Mouse (Mus musculus): ENCODE data around the gene Csnk2a2. TPM values are rescaled to one million over a fixed set of nuclear protein-coding genes. Genes with fewer than 3 reads are reported as not detected.

The Csnk2a2 gene
- total RNA-seq, 2 experiments from 2014 or later = 29.6 to 38.2 TPM

DNA sequence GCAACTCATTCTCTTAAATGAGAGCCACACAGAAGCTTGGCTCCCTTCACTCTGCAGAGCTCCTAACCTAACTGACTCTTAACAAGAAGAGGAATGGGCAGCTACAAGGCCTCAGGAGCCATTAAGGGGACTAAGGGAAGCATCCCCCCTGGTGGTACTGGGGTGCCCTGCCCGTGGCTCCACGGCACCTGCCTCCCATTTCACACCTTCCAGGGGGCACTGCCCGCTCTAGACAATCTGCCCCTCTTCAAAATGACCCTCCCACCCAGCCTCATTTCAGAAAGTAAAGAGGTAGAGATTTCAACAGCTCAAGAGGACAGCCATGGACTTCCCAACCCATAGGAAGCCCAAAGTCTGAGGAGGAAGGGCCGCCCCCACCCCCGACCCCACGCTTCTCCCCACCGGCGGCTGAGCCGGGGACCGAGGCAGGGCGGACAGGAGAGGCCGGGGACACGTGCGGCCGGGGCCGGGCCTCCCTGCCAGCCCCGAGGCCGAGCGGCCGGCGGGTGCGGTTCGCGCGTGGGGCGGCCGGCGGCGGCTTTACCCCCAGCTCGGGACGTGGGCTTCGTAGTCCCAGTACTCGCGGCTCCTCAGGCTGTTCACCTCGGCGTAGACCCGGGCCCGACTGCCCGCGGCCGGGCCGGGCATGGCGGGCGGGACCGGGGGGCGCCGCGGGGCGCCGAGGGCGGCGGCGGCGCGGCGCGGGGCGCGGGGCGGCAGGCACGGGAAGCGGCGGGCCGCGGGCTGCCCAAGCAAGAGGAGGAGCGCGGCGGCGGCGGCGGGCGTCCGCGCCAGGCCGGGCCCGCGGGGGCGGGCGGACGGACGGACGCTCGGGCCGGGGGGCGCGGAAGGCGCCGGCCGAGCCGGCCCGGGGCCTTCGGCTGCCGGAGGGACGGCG, 1.8 kb downstream of the Csnk2a2 start:
- peak; percentile 12 for DNase-seq

DNA sequence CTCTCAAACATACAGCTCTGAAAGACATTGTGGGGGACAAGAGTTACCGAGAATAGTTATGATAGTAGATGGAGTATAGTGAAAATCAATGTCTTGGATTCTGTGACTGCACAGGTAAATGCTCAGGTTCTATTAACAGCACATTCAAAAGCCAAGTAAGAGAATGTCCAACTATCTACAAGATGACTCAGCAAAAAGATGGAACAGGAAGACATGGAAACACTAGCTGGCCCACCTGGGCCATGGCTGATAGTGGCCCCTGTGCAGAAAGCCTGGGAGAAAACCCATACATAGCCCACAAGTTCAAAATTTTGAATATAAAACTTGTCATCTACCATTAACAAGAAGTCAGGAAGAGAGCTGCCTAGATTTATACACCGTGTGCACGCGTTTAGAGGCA, 19.8 kb downstream of the Csnk2a2 start:
- DNase-seq = no peak

DNA sequence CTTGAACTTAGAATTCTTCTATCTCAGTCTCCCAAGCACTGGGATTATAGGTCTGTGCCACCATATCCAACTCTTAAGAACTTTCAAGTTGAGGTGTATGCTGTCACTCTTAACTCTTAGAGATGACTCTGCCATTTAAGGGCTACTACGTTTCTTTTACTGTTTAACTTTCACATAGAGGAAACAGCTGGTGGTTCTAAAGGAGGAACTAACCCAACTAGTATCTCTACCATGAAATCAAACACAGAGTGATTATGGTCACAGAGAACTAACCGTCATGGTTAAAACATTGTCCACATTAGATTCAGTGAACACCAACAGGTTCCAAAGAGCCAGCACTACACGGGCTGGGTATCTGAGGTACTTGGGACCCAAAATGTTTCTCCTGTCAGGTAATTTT, 20.8 kb downstream of the Csnk2a2 start:
- DNase-seq = no peak

DNA sequence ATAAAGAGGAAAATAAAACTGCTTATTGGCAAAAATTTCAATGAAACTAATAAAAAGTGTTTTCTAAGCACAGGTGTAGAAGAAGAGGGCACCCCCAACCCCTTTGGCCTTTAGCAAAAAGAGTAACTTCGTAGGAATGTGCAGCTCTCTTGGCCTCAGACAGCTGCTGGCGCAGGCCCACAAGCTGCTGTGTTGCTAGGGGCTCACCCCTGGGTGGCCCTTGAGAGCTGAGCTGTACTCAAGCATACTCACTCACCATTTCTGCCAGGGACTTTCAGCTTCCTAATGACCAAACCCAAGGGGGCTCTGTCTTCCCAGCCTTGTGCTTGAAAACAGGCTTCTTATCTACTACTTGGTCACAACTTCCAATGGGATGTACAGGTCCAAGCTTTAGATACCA, 23.3 kb downstream of the Csnk2a2 start:
- DNase-seq = peak; percentile 21

DNA sequence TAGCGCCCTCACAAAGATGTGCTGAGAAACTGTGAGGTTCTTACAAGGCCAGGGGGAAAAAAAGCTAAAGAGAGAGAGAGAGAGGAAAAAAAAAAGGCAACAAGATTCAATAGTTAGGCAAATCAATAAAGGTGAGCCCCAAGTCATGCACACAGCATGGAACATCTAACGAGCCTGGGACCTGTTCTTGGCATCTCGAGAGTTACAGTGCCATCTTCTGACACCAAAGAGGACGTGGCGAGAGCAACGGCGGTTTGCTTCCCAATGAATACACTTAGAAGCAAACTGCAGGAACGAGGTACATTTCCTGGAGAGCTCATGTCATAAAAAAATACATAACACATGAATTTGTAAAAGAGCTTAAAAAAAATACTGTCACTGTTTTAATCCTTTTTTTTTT, 37.3 kb downstream of the Csnk2a2 start:
- no peak for DNase-seq

DNA sequence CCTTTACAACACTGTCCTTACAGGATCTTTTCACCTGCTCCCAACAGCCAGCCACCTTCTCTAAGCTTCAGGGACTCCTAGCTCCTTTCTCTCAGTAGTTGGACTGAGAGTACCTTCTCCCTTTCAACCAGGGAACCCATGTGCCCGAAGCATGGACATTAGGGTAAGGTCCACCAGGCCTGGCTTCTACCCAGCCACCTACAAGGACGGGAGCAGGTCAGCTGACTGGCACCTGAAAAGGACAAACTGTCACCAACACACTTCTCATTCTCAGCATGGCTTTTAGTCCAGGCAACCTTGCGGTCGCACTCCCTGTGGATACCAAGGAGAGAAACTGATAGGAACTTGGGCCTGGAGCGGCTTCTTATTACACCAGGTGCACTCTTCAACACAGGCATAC, 39.6 kb downstream of the Csnk2a2 start:
- no peak for DNase-seq

DNA sequence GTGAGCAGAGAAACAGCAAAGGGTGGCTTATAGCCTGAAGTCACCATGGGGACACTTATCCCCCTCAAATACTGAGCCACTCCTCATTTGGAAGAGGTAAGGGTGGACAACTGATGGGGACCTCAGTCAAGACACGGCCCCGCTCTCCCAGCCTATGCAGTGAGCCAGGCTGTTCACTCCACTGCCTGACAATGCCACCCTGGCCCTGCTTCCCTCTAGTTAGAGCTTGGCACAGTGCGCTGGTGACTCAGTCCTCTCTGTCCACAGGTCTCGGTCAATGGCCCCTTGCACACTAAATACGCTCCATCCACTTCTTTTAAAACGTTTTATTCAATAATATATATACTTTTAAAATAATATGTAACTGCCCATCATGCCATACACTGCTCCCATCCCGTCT, 42.2 kb downstream of the Csnk2a2 start:
- no peak for DNase-seq

DNA sequence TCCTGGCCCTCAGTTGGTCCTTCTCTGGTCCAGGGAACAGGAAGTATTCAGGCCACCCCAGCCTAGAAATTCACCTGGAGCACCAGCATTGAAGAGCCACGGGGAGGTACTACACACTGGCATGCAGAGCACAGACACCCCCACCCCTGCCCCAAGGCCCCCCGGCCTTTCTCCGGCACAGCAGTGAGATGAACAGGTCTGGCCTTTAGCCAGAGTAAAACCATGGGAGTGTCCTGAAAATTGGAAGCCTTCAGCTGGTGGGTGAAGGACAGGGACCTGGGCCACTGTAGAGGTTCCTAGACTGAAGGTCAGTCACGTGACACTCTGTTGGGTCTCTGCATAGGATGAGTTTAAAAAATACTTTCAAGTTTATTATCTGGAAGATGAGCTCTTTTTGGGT, 44.8 kb downstream of the Csnk2a2 start:
- DNase-seq = no peak

DNA sequence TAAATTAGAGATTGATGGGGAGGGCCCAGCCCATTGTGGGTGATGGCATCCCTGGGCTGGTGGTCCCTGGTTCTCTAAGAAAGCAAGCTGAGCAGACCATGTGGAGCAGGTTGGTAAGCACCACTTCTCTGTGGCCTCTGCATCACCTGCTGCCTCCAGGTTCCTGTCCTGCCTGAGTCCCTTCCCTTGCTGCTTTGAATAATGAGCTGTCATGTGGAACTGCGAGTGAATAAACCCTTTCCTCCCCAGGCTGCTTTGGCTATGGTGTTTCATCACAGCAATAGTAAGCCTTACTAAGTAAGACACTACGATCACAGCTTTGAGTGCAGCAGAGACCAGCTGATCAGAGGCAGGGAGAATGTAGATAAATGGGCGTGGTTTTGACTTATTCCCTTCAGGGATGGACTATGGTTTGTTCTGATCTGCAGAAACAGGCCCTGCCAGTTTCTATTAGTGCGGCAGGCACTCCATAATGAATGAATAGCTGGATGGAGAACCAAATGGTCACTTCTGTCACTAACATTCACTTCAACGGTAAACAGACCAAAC, 48.3 kb downstream of the Csnk2a2 start:
- no peak for DNase-seq

DNA sequence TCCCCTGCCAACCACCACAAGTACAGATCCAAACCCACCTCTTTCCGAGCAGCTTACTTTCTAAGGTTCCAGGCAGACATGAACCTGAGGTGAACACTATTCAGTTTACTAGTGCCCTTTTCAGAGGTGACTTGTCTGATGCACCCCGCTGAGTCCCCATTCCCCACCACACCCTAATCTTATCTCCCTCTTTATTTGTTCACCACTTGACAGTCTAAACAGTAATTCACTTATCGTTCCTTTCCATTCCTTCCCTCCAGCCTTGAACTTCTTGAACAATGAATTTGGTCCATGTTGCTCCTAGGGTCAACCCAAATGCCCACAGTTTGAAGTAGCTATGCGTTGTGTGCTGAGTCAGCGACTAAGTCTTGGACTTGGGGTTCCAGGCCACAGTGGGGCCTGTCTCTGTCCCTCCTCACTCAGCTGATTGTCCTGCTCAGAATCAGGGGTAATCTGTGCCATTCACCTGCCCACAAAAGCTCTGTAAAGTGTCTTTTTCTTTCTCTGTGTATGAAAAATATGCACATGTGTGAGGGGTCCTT, 49.6 kb downstream of the Csnk2a2 start:
- no peak for DNase-seq

DNA sequence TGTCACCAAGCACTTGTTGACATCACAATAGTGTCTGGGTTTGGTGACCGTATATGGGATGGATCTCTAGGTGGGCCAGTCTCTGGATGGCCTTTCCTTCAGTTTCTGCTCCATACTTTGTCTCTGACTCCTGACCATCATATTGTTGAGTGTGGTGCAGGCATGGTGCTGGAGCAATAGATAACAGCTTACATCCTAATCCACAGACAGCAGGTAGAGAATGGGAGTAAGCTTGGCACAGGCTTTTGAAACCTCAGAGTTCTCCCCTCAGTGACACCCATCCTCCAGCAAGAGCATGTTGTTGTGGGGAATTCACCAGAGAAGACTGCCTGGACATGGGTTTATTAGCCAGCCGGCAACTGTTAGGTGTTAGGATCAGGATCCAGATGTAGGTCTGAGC, 50.4 kb downstream of the Csnk2a2 start:
- DNase-seq = no peak

DNA sequence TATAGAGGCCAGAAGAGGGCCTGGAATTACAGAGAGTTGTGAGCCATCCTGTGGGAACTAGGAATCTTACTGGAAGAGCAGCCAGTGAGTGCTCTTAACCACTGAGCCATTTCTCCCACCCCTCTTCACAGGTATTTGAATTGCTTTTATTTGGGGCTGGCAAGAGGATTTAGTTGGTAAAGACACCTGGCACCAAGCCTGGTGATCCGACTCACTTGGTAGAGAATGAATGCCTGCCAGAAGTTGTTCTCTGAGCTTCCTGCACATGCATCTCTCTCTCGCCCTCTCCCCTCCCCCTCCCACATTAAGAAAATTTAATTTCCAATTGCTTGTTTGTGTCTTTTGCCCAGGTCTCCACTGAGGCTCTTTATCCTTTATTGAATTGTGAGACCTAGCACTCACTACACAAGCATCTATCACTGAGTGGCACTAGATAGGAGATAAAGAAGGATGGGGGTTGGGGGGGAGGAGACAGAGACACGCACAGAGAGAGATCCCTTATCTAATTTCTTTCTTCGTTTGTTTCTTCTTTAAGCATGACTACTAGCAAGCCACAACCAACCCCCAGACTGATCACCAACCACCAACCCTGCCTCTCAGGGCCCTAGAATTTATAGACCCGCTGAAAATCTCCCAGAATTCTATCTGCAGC, 52.4 kb downstream of the Csnk2a2 start:
- DNase-seq = no peak

DNA sequence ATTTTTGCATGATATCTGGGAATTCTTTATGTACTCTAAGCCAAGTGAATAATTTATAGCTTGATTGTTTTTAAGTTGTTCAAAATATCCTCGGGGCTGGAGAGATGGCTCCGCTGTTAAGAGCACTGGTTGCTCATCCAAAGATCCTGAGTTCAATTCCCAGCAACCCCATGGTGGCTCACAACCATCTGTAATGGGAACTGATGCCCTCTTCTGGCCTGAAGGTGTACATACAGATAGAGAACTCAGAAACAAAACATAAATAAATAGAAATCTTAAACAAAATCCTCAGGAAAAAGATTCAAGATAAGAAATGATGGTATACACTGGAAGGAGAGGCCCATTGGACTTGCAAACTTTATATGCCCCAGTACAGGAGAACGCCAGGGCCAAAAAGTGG, 53.9 kb downstream of the Csnk2a2 start:
- DNase-seq = no peak

DNA sequence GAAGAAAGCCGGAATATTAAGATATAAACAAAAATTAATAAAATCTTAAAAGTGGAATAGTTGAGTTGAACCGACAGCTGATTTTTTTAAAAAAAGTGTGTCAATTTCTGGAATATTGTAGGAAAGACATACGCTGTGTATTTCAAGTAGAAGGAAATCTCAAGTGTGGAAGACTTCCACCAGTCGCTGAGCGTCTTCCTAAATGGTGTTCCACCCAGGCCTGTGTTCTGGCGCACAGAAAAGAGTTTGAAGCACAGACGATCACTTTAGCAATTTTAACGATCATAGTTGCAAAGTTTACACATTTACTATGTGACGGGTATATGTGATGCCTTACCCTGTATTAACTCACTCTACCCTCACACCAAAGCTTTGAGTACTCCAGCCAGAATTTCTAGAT, 54.4 kb downstream of the Csnk2a2 start:
- no peak for DNase-seq

DNA sequence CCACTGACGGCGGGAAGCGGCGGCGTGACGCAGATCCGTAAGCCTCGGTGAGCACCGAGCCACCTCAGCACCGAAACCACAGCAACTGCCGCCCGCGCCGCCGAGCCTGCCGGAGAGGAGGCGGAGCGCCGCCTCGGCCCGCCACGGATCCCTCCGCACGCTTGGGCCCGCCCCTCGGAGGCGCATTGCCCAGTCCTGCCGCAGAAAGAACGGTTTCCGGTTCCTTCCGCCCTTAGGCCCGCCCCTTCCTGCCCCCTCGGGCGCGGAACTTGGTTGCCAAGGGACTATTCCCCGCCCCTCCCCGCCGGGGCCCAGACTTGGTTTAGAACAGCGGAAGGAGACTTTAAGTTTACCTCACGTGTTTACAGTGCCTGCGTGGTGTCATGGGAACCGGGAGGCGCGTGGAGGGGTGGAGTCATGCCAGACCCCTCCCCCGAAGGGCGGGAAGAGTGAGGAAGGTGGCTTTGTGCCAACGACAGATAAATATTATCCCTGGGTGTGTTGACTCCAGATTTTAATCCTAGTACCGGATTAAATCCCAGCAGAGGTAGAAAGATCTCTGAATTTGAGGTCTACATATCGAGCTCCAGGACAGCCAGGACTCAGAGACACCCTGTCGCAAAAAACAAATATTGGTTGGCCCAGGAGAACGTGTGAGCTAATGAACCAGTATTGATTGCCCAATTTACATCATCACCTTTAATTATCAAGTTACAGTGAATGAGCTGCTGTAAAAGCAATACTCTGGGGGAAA, 55.0 kb downstream of the Csnk2a2 start, which contains the start of gene Cfap20:
TSS of gene Cfap20 (minus strand) at position 184 of the 754 bp plus-strand sequence.
- peak; percentile 99 for DNase-seq

DNA sequence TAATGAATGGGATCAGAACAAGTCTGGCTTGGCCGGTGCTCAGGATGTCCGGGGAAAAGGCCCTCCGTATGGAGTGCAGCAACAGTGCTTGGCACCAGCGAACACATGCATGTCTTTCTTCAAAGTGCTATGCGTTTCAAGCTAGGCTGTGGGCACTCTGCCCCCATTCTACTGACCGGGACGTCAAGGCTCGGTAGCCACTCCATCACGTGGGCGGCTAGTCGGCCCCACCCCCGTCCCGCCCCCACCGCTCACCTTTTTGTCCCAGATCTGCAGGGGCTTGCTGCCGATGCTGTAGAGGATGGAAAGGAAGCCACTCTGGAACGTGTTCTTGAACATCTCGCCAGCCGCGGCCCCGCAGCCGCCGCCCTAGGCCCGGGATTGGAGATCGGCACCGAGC, 55.6 kb downstream of the Csnk2a2 start:
- DNase-seq = no peak

DNA sequence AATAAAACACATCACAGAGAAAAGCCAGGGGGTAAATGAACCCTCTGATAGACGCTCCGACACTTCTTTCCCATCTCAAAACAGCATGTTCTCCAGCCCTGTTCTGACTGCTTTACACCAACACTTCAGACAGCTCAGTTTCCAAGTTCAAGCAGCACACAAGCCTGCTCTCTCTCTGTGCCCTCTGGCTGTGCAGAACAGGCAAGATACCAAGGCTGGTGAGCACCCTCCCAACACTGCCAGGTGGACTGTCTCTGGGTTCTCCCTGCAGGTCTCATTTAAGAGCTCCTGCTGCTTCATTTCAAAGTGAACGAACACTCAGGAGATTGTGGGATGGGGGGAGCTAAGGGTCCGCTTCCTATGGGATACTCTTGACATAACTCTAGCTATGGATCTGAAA, 56.7 kb downstream of the Csnk2a2 start:
- DNase-seq = no peak

DNA sequence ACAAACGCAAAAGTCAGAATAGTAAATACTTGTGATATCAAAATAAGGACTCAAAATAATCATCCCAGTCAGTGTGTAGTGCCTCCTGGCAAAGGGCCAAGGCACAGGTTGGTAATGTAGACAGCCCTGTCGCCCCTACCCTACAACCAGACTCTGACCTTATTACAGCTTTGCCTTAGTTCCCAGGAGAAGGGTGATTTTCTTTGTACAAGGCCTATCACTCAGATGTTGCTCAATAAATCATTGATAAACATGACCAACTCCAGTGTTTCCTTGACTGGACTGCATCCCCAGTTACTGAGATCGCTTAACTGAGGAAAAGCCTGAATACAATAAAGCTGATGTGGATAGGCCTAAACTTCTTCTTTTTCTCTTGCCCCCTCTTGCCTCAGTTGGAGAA, 57.4 kb downstream of the Csnk2a2 start:
- no peak for DNase-seq

DNA sequence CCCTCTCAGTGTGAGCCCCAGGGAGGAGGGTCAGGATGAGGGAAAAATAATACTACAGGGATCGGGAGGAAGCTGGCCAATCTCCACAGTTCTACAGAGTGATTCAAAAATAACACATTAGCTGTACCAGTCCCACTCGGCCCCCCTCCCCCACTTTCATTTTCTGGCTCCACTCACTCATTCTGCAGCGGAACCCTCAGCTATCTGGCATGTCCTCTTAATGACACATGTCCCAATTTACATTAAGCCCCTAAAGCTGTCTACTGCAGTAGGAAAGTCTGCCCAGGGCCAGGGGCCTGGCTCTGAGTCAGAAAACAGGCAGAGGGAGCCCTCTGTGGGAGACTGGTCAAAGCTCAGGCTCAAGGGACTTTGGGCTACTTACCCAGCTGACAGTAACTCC, 59.9 kb downstream of the Csnk2a2 start:
- DNase-seq = peak; percentile 43

DNA sequence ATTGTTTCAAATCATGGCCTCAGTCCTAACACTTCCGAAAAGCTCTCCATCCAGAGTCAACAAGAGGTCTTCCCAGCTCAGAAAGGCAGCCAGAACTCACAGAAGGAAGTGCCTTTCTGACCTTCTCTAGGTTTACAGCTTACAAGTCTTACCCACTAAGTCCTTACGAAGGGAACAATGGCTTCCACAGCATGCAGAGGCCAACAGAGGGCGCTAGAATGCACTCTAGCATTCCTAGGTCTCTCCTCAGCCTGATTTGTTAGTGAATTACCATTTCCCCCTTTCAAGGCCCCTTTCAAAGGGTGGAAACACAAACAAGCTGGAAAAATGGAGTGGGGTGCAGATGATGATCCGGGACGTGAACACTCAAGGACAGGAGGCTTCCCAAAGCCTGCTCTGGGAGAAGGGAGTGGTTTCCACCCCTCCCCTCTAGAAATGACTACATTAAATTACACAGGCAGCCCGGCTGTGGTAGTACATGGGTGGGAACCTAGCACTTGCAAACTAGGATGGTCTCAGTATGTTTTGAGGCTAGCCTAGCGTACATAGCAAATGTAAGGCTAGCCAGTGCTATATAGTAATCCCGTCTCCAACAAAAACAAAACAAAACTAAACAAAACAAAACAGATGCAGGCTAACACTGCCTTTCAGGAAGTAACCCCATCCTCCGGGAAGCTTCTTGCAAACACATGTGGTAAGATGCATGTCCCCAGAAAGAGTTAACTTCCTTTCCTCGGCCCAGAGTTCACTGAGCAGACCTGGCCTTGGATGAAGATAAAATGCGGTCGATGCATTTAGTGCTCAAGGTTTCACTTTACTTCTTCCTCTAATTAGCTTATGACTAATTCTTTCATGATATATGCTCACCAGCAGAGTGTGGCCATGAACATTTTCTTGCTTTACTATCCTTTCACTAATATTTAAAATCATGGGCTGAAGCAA, 62.0 kb downstream of the Csnk2a2 start:
- peak; percentile 69 for DNase-seq

DNA sequence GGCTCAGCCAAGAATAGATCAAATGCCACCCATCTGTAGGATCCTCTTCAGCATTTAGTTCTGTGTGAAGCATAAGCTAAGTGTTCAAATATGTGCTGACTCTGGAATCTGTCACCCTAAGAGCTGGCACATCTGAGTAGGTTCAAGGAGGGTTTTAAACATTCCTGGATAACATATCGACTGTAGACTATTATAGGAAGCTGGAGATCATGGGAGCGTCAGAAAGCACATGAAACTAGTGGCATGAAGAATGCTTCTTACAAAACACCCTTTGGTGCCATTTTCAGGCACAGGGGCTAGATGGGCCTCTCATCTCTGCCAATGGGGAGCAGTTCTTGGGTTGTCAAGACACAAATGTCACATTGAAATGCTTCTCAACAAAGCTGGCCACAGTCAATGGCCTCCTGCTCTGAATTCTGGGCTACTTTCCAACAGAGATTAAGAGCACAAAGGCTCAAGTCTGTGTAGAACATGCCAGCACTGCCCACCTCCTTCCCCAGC, 63.0 kb downstream of the Csnk2a2 start:
- no peak for DNase-seq

Measured in gastrocnemius, postnatal 10 days (tissue).